41 mouse cellular contexts compared by ENCODE assay signal in genomic region chr9:106534975-106535374, GRCm38 (mm10). TPM values are rescaled to one million over a fixed set of nuclear protein-coding genes. Genes with fewer than 3 reads are reported as not detected.
DNase-seq lines count a peak whose midpoint lies in the region; ATAC-seq lines count a peak whose summit lies in the region.
"Had no signal": no experiment of that assay in that cellular context is flagged by ENCODE, and none has a peak within 500 bp of the region (broad histone marks: within the 10 kb centered on the region; RNA-seq: fewer than 3 reads in every experiment).

No protein-coding gene starts in this region.

- peak; percentile 56 for ATAC-seq in frontal cortex, adult (ENCODE audit: low TSS enrichment)
- no peak for ATAC-seq in activated CD4-positive, CD25-positive, alpha-beta regulatory T cell, adult 4 months
- no peak for ATAC-seq in granulocyte monocyte progenitor cell, adult 5-6 weeks (replicated peaks; ENCODE audit: poor library complexity, severe bottlenecking)
- ATAC-seq: forebrain, embryonic 14.5 days; intestine, embryonic 16.5 days; liver, embryonic 12.5 days; liver, postnatal 0 days; midbrain, embryonic 13.5 days had no signal

- intact Hi-C loops in left cerebral cortex, postnatal 4 days (cut with DNase I), result loop anchor here (10.0 kb wide), 1 partner anchor 110 kb away; no protein-coding TSS in a partner anchor
- intact Hi-C loops in left cerebral cortex, postnatal 36 days (cut with DNase I), result loop anchor here (5.0 kb wide), 2 partner anchors 62 to 107 kb away; no protein-coding TSS in a partner anchor

- no peak for DNase-seq in frontal cortex, postnatal 25 days (ENCODE audit: low spot score in 2 of 2)
- DNase-seq in left cerebral cortex, adult 11 months (ENCODE audit: low spot score), result peak; percentile 9
- no peak for DNase-seq in left cerebral cortex, postnatal 4 days
- peak; percentile 47 for DNase-seq in layer of hippocampus, adult 9-11 months
- DNase-seq in left cerebral cortex, postnatal 36 days (ENCODE audit: low spot score in 2 of 2), result peak; percentile 18 to 26
- DNase-seq: adrenal gland, postnatal 10 days; cerebellum, adult 11-12 months; cerebellum, adult 9-11 months; embryo, embryonic 11 days; gastrocnemius, postnatal 14 days; heart, adult 18-20 months; heart, postnatal 36 days; kidney, adult 8-10 months; kidney, postnatal 4 days; liver, postnatal 0 days; lung, postnatal 36 days; right cerebral cortex, postnatal 4 days; thymus, postnatal 4 days had no signal

RNA-seq across cellular contexts. Expression of gene Iqcf5, which starts 20.6 kb away (rescaled TPM):
- total RNA-seq in left cerebral cortex, postnatal 4 days (2021), result under 1 TPM in 1 of 2 experiments, not detected in 1; 0.78 TPM
- under 1 TPM in 1 of 2 experiments, not detected in 1; 0.82 TPM for total RNA-seq in left cerebral cortex, postnatal 36 days (2021)
- not detected for polyA plus RNA-seq in activated CD4-positive, CD25-positive, alpha-beta regulatory T cell, adult 4 months (2017; shearing (Covaris generic))
- total RNA-seq in granulocyte monocyte progenitor cell, adult 5-6 weeks (2014; fragmentation: Nextera tagmentation), result not detected in 2 replicates
- total RNA-seq in granulocyte monocyte progenitor cell, adult 5-6 weeks (2017), result not detected in 2 replicates
- total RNA-seq: adrenal gland, postnatal 10 days; gastrocnemius, postnatal 14 days; heart, adult 18-20 months; heart, postnatal 36 days; megakaryocyte-erythroid progenitor cell, adult 5-6 weeks had no signal
- polyA plus RNA-seq: C2C12; embryonic facial prominence, embryonic 12.5 days; forebrain, embryonic 14.5 days; heart, embryonic 11.5 days; heart, embryonic 16.5 days; hindbrain, embryonic 13.5 days; intestine, embryonic 16.5 days; kidney, postnatal 0 days; limb, embryonic 14.5 days; liver, embryonic 12.5 days; liver, postnatal 0 days; lung, embryonic 16.5 days; midbrain, embryonic 13.5 days; neural tube, embryonic 13.5 days; spleen, adult 2 months; stomach, postnatal 0 days had no signal

RNA-seq across cellular contexts. Expression of gene Iqcf3, which starts 26.5 kb away (rescaled TPM):
- not detected for total RNA-seq in left cerebral cortex, postnatal 4 days (2021)
- not detected for total RNA-seq in left cerebral cortex, postnatal 36 days (2021)
- polyA plus RNA-seq in activated CD4-positive, CD25-positive, alpha-beta regulatory T cell, adult 4 months (2017; shearing (Covaris generic)), result not detected
- total RNA-seq in granulocyte monocyte progenitor cell, adult 5-6 weeks (2014; fragmentation: Nextera tagmentation), result not detected in 2 replicates
- not detected in 2 replicates for total RNA-seq in granulocyte monocyte progenitor cell, adult 5-6 weeks (2017)
- total RNA-seq: adrenal gland, postnatal 10 days; CH12.LX; ES-E14; gastrocnemius, postnatal 14 days; heart, adult 18-20 months; heart, postnatal 36 days; left cerebral cortex, postnatal 10 days; megakaryocyte-erythroid progenitor cell, adult 5-6 weeks had no signal
- polyA plus RNA-seq: C2C12; embryonic facial prominence, embryonic 12.5 days; forebrain, embryonic 14.5 days; heart, embryonic 11.5 days; heart, embryonic 16.5 days; hindbrain, embryonic 13.5 days; intestine, embryonic 16.5 days; kidney, postnatal 0 days; limb, embryonic 14.5 days; liver, embryonic 12.5 days; liver, postnatal 0 days; lung, embryonic 16.5 days; midbrain, embryonic 13.5 days; neural tube, embryonic 13.5 days; spleen, adult 2 months; stomach, postnatal 0 days; thymus, postnatal 0 days had no signal

RNA-seq across cellular contexts. Expression of gene Iqcf1, which starts 35.2 kb away (rescaled TPM):
- not detected for total RNA-seq in left cerebral cortex, postnatal 4 days (2021)
- total RNA-seq in left cerebral cortex, postnatal 36 days (2021), result not detected
- not detected for polyA plus RNA-seq in activated CD4-positive, CD25-positive, alpha-beta regulatory T cell, adult 4 months (2017; shearing (Covaris generic))
- not detected in 2 replicates for total RNA-seq in granulocyte monocyte progenitor cell, adult 5-6 weeks (2014; fragmentation: Nextera tagmentation)
- not detected in 2 replicates for total RNA-seq in granulocyte monocyte progenitor cell, adult 5-6 weeks (2017)
- total RNA-seq: adrenal gland, postnatal 10 days; CH12.LX; gastrocnemius, postnatal 14 days; heart, adult 18-20 months; heart, postnatal 36 days; left cerebral cortex, postnatal 10 days; megakaryocyte-erythroid progenitor cell, adult 5-6 weeks had no signal
- polyA plus RNA-seq: embryonic facial prominence, embryonic 12.5 days; forebrain, embryonic 14.5 days; heart, embryonic 11.5 days; heart, embryonic 16.5 days; hindbrain, embryonic 13.5 days; intestine, embryonic 16.5 days; kidney, postnatal 0 days; limb, embryonic 14.5 days; liver, embryonic 12.5 days; liver, postnatal 0 days; lung, embryonic 16.5 days; midbrain, embryonic 13.5 days; neural tube, embryonic 13.5 days; spleen, adult 2 months; stomach, postnatal 0 days; thymus, postnatal 0 days had no signal

RNA-seq across cellular contexts. Expression of gene Iqcf4, which starts 35.8 kb away (rescaled TPM):
- not detected for total RNA-seq in left cerebral cortex, postnatal 4 days (2021)
- total RNA-seq in left cerebral cortex, postnatal 36 days (2021), result not detected
- not detected for polyA plus RNA-seq in activated CD4-positive, CD25-positive, alpha-beta regulatory T cell, adult 4 months (2017; shearing (Covaris generic))
- total RNA-seq in granulocyte monocyte progenitor cell, adult 5-6 weeks (2014; fragmentation: Nextera tagmentation), result not detected in 2 replicates
- total RNA-seq in granulocyte monocyte progenitor cell, adult 5-6 weeks (2017), result not detected in 2 replicates
- total RNA-seq: adrenal gland, postnatal 10 days; CH12.LX; ES-E14; gastrocnemius, postnatal 14 days; heart, adult 18-20 months; heart, postnatal 36 days; left cerebral cortex, postnatal 10 days; megakaryocyte-erythroid progenitor cell, adult 5-6 weeks had no signal
- polyA plus RNA-seq: C2C12; embryonic facial prominence, embryonic 12.5 days; forebrain, embryonic 14.5 days; heart, embryonic 11.5 days; heart, embryonic 16.5 days; hindbrain, embryonic 13.5 days; intestine, embryonic 16.5 days; kidney, postnatal 0 days; limb, embryonic 14.5 days; liver, embryonic 12.5 days; liver, postnatal 0 days; lung, embryonic 16.5 days; midbrain, embryonic 13.5 days; neural tube, embryonic 13.5 days; spleen, adult 2 months; stomach, postnatal 0 days; thymus, postnatal 0 days had no signal

RNA-seq across cellular contexts. Expression of gene Parp3, which starts 58.2 kb away (rescaled TPM):
- total RNA-seq in left cerebral cortex, postnatal 4 days (2021), result 1 to 10 TPM; 2.8 to 3.3 TPM
- total RNA-seq in left cerebral cortex, postnatal 36 days (2021), result 1 to 10 TPM; 4.0 to 5.2 TPM
- polyA plus RNA-seq in activated CD4-positive, CD25-positive, alpha-beta regulatory T cell, adult 4 months (2017; shearing (Covaris generic)), result 10 to 100 TPM; 36.0 to 48.1 TPM
- total RNA-seq in granulocyte monocyte progenitor cell, adult 5-6 weeks (2014; fragmentation: Nextera tagmentation), result 10.9 and 15.1 TPM in 2 replicates
- total RNA-seq in granulocyte monocyte progenitor cell, adult 5-6 weeks (2017), result 7.6 and 13.8 TPM in 2 replicates

Comparison
In these comparisons a context has a peak if more than half of its experiments do, and no peak if none do; other contexts are left out.
1. DNase-seq: peak in left cerebral cortex, adult 11 months (single experiment), layer of hippocampus, adult 9-11 months (single experiment) and left cerebral cortex, postnatal 36 days (2 of 2); none in frontal cortex, postnatal 25 days (0 of 2) and left cerebral cortex, postnatal 4 days (single experiment).